Mouse (Mus musculus) ovary, postnatal 10 days (tissue): Measurements from ENCODE around the gene Riok1.

Experiments used
- DNase-seq: peaks from one replicate; pipeline ENCODE4 v3.0.0; 2022; ENCODE audit warnings: low spot score

Gene Riok1

DNA sequence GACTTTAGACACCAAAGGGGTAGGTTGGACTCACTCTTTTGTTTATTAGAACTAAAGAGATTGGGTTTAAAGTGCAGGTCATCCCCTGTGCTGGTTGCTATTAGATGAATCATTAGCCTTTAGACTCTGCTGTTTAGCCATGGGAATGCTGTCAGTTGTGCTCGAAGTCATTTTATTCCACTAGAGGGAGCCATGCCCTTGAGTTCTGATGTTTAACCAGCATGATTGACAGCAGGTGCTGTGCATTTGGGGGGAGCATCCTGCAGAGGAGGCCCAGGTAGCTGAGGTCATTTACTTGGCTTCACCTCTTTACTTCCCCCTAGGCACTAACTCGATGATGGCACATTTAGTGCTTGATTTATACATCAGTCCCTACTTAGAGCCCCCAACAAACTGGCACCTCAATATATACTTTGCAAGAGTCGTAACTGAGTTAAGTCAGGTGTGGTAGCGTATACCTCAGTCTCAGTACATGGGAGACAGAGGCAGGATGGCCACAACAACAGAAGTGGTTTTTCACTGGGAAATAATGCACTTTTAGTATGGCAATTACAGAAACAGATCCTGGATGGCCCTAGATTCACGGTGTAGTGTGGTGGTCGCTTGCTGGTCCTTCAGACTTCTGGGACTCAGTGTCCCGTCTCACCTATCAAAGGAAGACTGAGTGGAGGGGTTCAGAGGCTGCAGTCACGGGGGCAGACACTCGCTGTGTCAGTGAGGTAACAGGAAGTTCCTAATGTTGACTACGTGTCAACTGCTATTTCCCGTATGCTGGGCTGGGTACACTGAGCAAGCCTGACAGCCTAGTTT, 28.3 kb downstream of the Riok1 start:
- DNase-seq = no peak

DNA sequence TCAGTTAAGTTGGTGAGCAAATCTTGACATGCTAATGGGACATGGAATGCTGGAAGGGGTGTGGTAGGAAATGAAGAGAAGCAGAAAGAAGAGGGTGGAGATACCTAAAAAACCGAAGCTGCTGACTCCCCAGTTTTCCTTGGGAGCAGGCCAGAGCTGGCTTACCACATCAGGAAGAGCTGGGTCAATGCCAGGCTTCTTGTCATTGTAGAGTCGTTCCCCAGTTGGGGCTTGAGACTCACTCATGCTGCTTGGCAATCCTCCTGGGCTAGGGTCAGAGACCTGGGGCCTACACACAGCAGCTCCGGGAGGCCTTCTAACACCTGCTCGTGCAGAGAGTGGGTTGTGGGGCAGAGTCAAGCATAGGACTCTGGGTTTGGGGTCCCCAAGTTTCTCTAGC, 34.1 kb downstream of the Riok1 start:
- DNase-seq = no peak

DNA sequence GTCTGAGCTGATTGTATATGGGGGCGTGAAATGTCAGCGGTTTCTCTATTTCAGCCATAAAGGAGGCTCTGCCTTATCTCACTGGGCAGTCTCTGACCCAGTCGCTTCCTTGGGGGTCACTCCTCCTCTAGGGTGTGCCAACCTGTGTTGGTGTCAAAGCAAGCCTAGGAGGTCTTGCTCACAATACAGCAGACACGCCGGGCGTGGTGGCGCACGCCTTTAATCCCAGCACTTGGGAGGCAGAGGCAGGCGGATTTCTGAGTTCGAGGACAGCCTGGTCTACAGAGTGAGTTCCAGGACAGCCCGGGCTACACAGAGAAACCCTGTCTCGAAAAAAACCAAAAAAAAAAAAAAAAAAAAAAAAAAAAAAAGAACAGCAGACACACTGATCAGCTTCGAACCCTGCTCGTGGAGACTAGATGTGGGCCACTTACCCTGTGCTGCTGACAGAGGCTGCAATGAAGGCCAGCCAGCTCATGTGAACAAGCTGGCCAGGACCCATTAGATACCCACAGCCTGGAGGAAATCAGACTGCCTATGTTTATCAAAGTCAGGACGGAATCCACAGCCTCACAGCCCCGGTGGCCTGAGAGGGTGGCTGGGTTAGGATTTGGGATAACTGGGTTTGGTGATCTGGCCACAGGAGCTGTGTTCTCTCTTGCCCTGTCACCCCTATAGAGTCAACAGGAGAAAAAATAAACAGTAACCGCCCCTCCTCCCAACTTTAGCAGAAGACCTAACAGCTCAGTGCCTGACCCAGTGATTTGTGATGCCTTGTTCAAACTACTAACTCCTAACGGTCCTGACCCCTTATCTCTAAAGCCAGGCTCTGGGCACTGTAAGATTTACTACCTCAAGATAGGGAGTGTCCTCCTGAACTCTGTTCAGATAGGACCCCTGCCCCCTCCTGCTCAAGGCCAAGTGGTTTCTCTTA, 36.8 kb downstream of the Riok1 start:
- no peak for DNase-seq

DNA sequence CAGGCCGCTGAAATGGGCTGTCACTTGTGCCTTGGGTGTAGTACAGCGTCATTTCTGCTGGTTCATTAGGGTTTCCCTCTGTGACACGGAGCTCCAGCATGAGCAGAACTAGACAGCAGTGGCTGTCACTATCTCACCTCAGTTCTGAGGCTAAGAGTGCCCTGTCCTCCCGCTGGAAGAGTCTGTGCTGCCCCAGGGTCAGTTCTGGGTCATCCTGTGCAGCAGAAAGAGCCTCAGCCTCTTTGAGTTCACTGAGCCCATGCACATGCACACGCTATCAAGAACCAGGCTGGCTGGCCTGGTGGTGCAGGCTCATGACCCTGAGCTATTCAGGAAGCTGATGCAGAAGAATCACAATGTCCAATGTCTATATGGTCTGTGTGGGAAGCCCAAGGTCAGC, 37.6 kb downstream of the Riok1 start:
- DNase-seq = no peak

DNA sequence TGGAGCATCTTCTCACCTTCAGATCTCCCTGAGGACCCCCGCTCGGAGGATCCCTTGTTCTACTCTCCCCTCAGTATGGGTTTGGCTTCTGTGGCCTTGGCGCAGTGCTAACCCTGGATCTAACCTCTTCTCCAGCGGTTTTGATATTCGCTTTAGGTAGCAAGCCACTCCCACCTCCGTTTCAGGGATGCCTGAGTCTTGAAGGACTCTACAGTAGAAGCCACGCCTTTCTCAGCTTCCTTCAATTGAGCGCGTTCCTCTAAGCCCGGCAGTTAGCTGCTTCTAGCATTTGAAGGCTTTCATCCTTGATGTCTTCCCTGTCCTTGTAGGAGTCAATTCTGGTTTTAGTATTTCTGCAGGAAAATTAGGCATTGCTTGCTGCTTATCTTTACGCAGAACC, 40.3 kb downstream of the Riok1 start:
- DNase-seq = no peak

DNA sequence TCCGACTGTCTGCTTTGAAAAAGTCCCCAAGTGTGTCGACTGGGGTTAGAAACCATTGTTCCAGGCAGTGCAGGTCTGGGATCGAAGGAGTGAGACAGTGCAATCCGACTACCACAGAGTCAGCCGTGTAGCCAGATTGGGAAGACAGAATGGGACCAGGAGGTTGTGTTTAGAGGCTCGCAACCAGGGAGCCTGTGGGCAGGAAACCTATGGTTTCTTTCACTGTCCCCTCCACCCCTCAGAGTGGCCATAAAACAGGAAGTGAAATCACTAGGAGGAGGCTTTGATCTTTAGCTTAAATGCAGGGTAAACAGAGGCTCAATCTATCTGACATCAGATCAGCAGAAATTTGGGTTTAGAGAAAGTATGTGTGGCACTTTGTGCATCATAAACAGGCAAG, 42.0 kb downstream of the Riok1 start:
- no peak for DNase-seq

DNA sequence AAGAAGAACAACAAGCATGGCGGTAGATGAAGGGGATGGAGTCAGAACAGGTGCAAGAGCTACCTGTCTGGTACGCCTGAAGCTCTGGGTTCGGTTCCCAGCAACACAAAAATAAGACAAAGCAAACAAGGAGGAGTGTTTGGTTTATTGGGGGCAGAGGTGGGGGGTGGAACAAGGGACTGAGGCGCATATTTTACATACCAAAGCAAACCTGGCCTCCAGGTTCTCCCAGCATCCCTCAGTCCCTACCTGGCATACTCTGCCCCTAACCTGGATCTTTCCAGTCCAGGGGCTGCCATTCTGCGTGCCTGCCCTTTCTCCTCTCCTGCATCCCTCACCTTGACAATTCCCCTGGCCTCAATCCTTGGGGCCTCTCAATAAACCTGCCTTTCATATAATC, 42.6 kb downstream of the Riok1 start:
- no peak for DNase-seq

DNA sequence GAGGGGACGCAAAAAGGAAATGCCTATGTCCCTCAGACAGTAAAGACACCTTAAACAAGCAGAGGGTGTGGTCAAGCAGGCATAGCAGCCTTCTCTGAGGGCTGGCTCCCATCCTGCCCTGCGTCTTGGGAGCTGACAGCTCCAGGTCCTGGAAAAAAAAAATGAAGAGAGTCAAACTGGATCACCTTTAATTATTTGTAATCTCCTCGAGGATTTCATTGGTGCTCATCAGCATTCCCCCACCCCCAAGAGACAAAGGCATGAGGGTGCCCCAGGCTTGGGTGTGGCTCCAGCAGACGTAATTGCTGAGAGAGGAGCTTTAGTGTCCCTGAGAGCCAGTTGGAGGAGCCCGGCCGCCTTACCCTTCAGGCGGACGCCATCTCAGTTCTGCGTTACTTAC, 43.2 kb downstream of the Riok1 start:
- DNase-seq = no peak

DNA sequence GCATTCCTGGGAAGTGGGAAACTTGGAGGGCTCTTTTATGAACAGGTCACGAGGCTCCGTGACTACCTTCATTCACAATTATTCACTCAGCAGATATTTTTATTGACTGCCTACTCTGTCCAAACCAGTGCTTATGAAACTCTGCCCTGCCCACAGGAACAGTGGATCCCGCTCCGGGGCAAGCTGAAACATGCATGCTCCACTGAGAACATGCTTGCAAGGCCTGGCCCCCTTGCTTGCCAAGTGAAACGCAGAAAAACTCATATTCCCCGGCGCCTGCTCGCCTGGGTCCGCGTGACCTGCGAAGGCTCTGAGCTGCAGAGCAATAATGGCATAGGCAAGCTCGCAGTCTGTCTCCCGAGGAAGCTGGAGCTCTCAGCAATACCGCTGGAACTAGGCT, 43.9 kb downstream of the Riok1 start:
- no peak for DNase-seq

DNA sequence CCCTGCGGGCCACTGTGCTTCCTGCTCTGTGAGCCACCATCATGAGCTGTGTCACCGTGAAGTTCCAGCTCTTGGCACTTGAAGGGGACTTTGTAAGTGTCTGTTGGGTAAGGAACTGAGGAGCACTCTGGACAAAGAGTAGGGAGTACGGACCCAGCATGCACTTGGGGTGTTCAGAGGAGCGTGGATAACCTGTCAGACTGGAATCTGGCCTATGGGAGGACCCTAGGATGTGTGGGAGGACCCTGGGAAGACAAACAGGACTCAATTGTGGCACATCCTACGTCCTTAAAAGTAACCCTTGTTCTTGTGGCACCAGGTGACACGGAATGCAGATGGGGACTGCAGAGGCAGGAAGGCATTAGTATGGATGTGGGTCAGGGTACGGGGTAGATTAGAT, 44.4 kb downstream of the Riok1 start:
- DNase-seq = no peak

DNA sequence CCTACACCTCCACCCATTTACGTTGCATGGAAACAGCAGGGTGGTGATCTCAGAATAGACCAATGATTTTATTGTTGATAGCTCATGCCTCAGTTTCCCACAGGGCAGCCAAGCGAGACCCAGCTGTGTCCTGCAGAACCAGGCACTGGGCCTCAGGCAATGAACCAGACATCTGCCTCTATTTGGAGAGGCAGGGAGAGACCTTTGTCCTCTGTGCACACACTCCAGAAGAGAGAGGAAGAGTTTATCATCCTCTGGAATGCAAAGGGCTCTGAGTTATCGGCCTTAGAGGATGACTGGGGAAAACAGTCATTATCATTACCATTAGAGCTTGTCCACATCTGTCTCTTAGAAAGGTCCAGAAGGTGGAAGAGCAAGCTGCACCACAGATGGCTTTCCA, 49.9 kb downstream of the Riok1 start:
- DNase-seq = no peak

DNA sequence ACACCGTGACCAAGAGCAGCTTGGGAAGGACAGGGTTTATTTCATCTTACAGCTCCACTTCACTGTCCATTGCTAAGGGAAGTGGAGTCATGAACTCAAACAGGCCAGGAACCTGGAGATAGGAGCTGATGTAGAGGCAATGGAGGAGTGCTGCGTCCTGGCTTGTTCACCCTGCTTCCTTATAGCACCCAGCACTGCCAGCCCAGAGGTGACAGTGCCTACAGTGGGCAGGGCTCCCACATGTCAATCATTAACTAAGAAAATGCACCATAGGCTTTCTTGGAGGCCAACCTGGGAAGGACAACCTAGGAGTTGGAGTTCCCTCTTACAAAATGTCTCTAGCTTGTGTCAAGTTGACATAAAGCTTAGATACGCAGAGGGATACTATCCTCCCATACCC, 51.2 kb downstream of the Riok1 start:
- DNase-seq = no peak

DNA sequence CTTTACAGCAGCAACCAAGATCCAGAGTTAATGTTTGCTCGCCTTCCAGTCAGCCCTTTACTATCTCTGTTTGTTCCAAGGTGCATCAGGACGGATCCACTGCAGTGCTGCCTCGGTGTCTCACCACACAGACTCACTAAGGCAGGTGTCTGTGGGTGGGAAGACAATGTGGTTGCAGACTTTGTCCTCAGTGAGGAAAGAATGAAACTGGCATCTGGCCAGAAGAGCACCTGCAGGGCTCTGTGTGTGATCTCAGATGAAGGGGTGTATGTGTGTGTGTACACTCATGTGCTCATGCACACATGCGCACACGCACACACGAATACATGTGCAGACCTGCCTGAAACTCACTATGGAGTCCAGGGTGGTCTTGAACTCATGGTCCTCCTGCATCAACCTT, 52.7 kb downstream of the Riok1 start:
- no peak for DNase-seq

DNA sequence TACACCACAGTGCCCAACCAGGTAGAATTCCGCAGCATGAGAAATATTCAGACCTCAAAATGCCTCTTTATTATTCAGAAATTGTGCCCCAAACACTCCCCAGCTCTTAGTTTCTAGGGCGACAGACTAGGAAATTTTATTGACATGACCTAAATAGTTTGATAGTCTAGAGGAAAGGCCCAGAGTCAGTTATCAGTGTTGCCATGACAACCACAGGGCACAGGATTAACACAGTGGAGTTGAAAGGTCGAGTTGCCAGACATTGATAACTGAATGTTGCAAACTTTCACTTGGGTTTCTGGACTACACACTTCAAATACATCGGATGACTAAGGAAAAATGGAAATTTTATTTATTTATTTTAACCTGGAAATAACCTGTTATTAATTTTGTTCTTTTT, 53.1 kb downstream of the Riok1 start:
- no peak for DNase-seq

DNA sequence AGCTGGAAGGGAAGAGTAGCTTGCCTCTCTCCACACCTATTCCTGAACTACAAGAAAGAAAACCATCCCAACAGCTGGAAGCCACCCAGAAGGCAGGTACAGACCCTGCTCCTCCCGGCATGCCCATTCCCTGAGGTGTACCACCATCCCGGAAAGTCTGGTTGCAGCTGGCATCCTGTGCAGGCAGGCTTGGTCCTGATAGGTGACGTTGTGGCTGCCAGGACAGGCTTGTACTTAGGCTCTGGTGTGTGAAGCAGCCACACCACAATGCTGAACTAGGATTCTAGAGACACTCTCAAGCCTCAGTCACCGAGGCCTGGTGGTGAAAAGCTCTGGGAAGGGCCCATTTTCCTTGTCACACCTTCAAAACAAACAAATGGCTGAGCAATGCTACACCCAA, 59.4 kb downstream of the Riok1 start:
- DNase-seq = no peak

DNA sequence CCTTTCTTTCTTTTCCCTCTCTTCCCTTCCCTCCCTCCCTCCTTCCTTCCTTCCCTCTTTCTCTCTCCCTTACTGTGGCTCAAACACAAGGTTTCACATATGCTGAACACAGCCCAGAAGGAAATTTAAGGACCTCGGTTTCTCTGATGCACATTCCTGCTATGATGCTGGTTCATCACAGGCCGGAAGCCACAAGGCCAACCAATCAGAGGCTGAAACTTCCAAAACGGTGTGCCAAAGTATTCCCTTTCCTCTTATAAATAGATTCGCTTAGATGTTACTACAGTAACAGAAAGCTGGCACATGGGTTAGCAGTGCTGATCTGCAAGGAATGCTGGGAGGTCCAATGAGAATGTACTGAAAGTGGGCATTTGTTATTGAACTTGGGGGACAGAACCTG, 66.6 kb downstream of the Riok1 start:
- DNase-seq = no peak

DNA sequence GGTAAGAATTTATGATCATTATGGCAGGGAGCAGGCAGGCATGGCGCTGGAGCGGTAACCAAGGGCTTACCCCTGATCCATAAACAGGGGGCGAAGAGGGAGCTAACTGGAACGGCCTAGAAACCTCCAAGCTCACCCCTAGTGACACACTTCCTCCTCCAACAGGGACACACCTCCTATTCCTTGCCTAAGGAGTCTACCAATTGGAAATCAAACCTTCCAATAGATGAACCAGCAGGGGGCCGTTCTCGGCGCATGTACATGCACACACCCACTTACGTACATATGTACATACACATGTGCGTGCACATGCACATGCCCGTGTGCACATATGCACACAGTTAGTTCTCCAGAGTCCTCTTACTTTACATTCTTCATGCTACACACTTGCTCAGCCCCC, 67.7 kb downstream of the Riok1 start:
- DNase-seq = no peak

DNA sequence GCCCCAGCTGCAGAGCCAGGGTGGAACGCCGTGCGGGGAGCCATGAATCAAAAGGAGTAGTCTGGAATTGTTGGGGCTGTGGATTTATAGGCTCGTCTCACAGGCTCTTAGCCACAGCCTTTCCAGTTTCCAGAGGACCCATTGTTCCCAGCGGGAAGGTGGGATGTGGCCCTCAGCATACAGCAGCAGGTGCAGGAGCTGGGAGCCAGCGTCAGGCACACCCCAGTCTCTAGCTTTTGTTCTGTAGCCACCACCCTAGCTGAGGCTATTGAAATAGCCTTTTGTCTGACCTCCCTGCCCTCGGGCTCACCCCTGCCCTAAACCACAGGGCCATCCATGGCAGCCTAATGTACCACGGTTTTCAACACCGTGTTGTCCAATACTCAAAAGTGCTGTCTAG, 72.3 kb downstream of the Riok1 start:
- no peak for DNase-seq
